Mouse (Mus musculus): ENCODE measurements around the gene Noc2l.

DNA sequence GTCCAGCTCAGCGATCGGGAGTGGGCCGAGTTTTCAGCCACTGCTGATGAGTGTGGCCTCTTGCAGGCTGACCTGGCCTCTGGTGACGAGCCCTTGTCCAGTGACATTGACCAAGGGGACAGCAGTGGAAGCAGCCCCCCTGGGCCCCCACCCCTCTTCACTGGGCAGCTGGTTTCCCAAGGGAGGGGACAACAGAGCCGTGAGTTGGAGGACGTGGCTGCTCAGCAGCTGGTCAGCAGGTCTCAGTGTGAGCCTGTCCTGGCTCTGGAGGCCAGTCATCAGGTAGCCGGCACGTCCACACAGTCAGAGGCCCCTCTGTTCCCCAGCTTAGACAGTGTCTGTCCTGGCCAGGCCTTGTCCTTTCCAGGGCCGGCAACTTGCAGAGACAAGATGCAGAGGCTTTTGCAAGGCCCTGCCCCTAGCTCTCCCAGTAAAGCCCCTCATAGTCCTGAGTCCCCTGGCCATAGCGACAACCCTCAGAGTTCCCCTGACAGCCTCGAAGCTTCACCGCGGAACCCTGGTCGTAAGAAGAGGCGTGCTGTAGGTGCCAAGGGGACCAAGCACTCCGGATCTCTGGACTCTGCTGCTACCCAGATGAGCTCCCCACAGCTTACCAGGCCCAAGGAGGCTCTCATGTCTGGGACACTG lies 18.7 kb upstream of the Noc2l start:
- TF ChIP-seq CTCF (IDR thresholded peaks at IDR 0.05; ENCODE audit: low read depth) (no peak), EP300 (optimal IDR thresholded peaks at IDR 0.05) (no peak)

Measured in stomach, postnatal 0 days (tissue).